Mouse (Mus musculus) G1E (cell line): Measurements from ENCODE around the gene Max. TPM values are rescaled to one million over a fixed set of nuclear protein-coding genes. Genes with fewer than 3 reads are reported as not detected.

Source experiments
- ATAC-seq: 2 replicates; pipeline ENCODE4 v1.8.0; 2016; ENCODE audit warnings: mild to moderate bottlenecking; ENCODE audit not compliant: insufficient number of reproducible peaks, poor library complexity, low FRiP score, severe bottlenecking; ENCODE audit errors: extremely low read depth
- DNase-seq: peaks from one replicate; pipeline ENCODE4 v3.0.0; 2012; ENCODE audit warnings: low spot score
- H3K27me3 ChIP-seq: 2 replicates; pipeline ENCODE4 v1.6.1; 2012; ENCODE audit warnings: mild to moderate bottlenecking, low read length, inconsistent platforms; ENCODE audit not compliant: insufficient read depth
- H3K36me3 ChIP-seq: replicated peaks from 2 replicates; pipeline ENCODE3; 2012; ENCODE audit warnings: mild to moderate bottlenecking, inconsistent platforms
- H3K4me1 ChIP-seq: 2 replicates; pipeline ENCODE4 v1.6.1; 2012; ENCODE audit warnings: low read depth, low read length, inconsistent platforms, mixed read lengths; ENCODE audit not compliant: insufficient read depth
- H3K4me3 ChIP-seq: 2 replicates; pipeline ENCODE4 v1.5.1; 2012; ENCODE audit warnings: low read depth, mild to moderate bottlenecking, inconsistent platforms, low read length, moderate library complexity, mixed read lengths
- H3K9me3 ChIP-seq: replicated peaks from 2 replicates; pipeline ENCODE4 v1.6.1; 2012; ENCODE audit warnings: inconsistent platforms
- CTCF ChIP-seq: IDR thresholded peaks from 2 replicates; pipeline ENCODE4 v1.5.1; 2012; ENCODE audit warnings: low read depth, low read length, inconsistent platforms, mixed read lengths
- GATA1 ChIP-seq: IDR thresholded peaks from 2 replicates; pipeline ENCODE4 v1.6.1; 2012; ENCODE audit warnings: borderline replicate concordance, low read length, inconsistent platforms, mixed read lengths
- GATA2 ChIP-seq: IDR thresholded peaks from 2 replicates; pipeline ENCODE4 v1.6.1; 2012; ENCODE audit warnings: low read depth, low read length, inconsistent platforms, borderline replicate concordance
- POLR2AphosphoS5 ChIP-seq: IDR thresholded peaks from 2 replicates; pipeline ENCODE4 v1.6.1; 2012; ENCODE audit warnings: low read depth, low read length, inconsistent platforms; ENCODE audit not compliant: insufficient replicate concordance
- TAL1 ChIP-seq: conservative IDR thresholded peaks from 2 replicates; pipeline ENCODE4 v1.6.1; 2012; ENCODE audit warnings: low read depth, low read length, inconsistent platforms, mixed read lengths
- polyA plus RNA-seq: library from polyadenylated mRNA; stranded (reverse); fragments of >175 nt; gene quantifications from 2 replicates; pipeline ENCODE4 v1.2.3, GENCODE M21; 2012
- total RNA-seq, 2 experiments: library from RNA; stranded (forward) in 1 of 2; stranded (reverse) in 1 of 2; fragments of 200-1000 nt in 1 of 2; fragments of >200 nt in 1 of 2; fragmentation: Nextera tagmentation in 1 of 2; gene quantifications; 2 replicates each; pipeline ENCODE4 v1.2.3; 2014 to 2017

Gene Max
- total and polyA plus RNA-seq, 3 experiments, result 136 to 252 (median 144) TPM

- ATAC-seq (no peak), DNase-seq (no peak)
- no peak for TF ChIP-seq GATA2
- no peak for TF ChIP-seq TAL1
- no peak for TF ChIP-seq POLR2AphosphoS5
- no peak for TF ChIP-seq CTCF
- no peak for TF ChIP-seq GATA1
- Histone ChIP-seq H3K36me3 (peaks cover 99% of the 10 kb centered on the region), H3K4me3 (no peak overlapping the region), H3K27me3 (no peaks in the 10 kb centered on the region), H3K4me1 (peaks cover 34% of the 10 kb centered on the region), H3K9me3 (no peaks in the 10 kb centered on the region)
These were observed 13.8 kb downstream of the Max start for GRCm38 (mm10) chr12:76948185-76948584.

GRCm38 (mm10) chr12:76947487-76947886, 14.5 kb downstream of the Max start:
- no peak for ATAC-seq

GRCm38 (mm10) chr12:76943466-76943865, 18.5 kb downstream of the Max start:
- DNase-seq, result no peak
- peaks cover 99% of the 10 kb centered on the region for H3K36me3 ChIP-seq

More at GRCm38 (mm10) chr12:76947487-76947886, 14.5 kb downstream of the Max start:
- H3K4me1 ChIP-seq, result peaks cover 38% of the 10 kb centered on the region
- peaks cover 99% of the 10 kb centered on the region for H3K36me3 ChIP-seq
- DNase-seq, result no peak
- H3K4me3 ChIP-seq, result no peak overlapping the region
- TF ChIP-seq GATA1 (no peak), POLR2AphosphoS5 (no peak), GATA2 (no peak), CTCF (no peak), TAL1 (no peak)
- no peaks in the 10 kb centered on the region for H3K9me3 ChIP-seq
- H3K27me3 ChIP-seq, result no peaks in the 10 kb centered on the region

DNA sequence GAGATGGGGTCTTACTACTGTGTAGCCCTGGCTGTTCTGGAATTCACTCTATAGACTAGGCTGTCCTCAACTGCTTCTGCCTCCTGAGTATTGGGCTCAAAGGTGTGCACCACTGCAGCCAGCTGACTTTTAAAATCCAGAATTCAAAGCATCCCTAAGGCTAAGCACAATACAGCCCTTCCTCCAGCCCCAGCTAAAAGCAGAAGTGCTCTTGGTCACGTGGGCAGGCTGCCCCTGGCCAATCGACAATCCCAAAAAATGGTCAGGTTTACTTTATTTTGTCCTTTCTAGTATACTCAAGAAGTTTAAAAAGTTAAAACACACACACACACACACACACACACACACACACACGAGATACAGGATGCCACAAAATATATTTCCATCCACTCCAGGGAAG, 19.0 kb downstream of the Max start:
- H3K27me3 ChIP-seq, result no peaks in the 10 kb centered on the region
- peaks cover 99% of the 10 kb centered on the region for H3K36me3 ChIP-seq
- no peak overlapping the region for H3K4me3 ChIP-seq
- TF ChIP-seq GATA1, result no peak
- H3K9me3 ChIP-seq, result no peaks in the 10 kb centered on the region
- ATAC-seq (no peak), DNase-seq (peak; percentile 63)
- peaks cover 47% of the 10 kb centered on the region for H3K4me1 ChIP-seq

More at GRCm38 (mm10) chr12:76943466-76943865, 18.5 kb downstream of the Max start:
- peaks cover 48% of the 10 kb centered on the region for H3K4me1 ChIP-seq
- no peaks in the 10 kb centered on the region for H3K27me3 ChIP-seq
- ATAC-seq, result no peak
- H3K9me3 ChIP-seq, result no peaks in the 10 kb centered on the region
- no peak overlapping the region for H3K4me3 ChIP-seq
- TF ChIP-seq TAL1 (no peak), CTCF (no peak), POLR2AphosphoS5 (no peak), GATA2 (no peak), GATA1 (no peak)

GRCm38 (mm10) chr12:76942476-76942875, 19.5 kb downstream of the Max start:
- Histone ChIP-seq H3K27me3 (no peaks in the 10 kb centered on the region), H3K4me3 (no peak overlapping the region), H3K36me3 (peaks cover 98% of the 10 kb centered on the region), H3K9me3 (no peaks in the 10 kb centered on the region), H3K4me1 (peaks cover 47% of the 10 kb centered on the region)
- ATAC-seq (no peak), DNase-seq (no peak)
- TF ChIP-seq GATA2, result no peak
- TF ChIP-seq TAL1, result no peak
- no peak for TF ChIP-seq POLR2AphosphoS5
- TF ChIP-seq CTCF, result no peak
- no peak for TF ChIP-seq GATA1

GRCm38 (mm10) chr12:76941524-76941923, 20.5 kb downstream of the Max start:
- no peak overlapping the region for H3K4me3 ChIP-seq
- peaks cover 99% of the 10 kb centered on the region for H3K36me3 ChIP-seq
- peak; percentile 82 for ATAC-seq
- H3K4me1 ChIP-seq, result peaks cover 45% of the 10 kb centered on the region
- TF ChIP-seq TAL1 (peak; percentile 47; the same call in 1 of the 2 replicates), GATA2 (no peak)
- H3K9me3 ChIP-seq, result no peaks in the 10 kb centered on the region
- H3K27me3 ChIP-seq, result no peaks in the 10 kb centered on the region
- peak; percentile 29 for DNase-seq

- DNase-seq, result no peak
- Histone ChIP-seq H3K4me3 (no peak overlapping the region), H3K4me1 (peaks cover 27% of the 10 kb centered on the region), H3K9me3 (no peaks in the 10 kb centered on the region), H3K36me3 (peaks cover 97% of the 10 kb centered on the region), H3K27me3 (no peaks in the 10 kb centered on the region)
- TF ChIP-seq GATA1 (no peak), TAL1 (no peak), CTCF (no peak), POLR2AphosphoS5 (no peak), GATA2 (no peak)
- ATAC-seq, result no peak
These were observed 24.0 kb downstream of the Max start for GRCm38 (mm10) chr12:76938013-76938412.
